Mouse (Mus musculus) adrenal gland, postnatal 4 days (tissue): ENCODE data around the gene Fosl2. TPM values are rescaled to one million over a fixed set of nuclear protein-coding genes. Genes with fewer than 3 reads are reported as not detected.
"Not testable (repeated sequence)": the region's sequence is repeated elsewhere in the genome, so short reads cannot be mapped to it uniquely, and the experiment has no call there.

Experiments used
- DNase-seq, 2 experiments: peaks; one replicate each; pipeline ENCODE4 v3.0.0; 2021 to 2022; ENCODE audit warnings: low spot score in 2 of 2, mixed read lengths in 2 of 2
- total RNA-seq, 2 experiments: library from RNA; stranded (reverse); gene quantifications; 2 replicates each; pipeline ENCODE4 v1.2.3; 2021

The Fosl2 gene
- total RNA-seq, 2 experiments from 2014 or later = 248 to 278 TPM

DNA sequence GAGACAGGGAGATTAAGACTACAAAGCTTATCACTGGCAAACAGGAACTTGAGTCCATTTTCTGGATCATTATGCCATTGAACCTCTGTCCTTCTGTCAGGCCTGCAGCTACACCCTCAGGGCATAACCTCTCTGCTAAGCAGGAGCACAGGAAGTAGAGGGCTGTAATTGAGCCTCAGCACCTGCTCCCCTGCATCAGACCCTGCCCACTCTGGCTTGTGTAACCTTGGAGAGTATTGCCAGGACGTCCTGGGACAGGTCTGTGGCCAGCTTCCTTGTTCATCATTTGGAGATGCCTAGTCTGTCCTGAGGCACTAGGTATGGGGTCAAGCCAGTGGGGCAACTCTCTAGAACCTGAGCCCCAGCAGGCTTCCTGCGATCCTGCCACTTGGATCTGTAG, 36.6 kb downstream of the Fosl2 start:
- no peak for DNase-seq

DNA sequence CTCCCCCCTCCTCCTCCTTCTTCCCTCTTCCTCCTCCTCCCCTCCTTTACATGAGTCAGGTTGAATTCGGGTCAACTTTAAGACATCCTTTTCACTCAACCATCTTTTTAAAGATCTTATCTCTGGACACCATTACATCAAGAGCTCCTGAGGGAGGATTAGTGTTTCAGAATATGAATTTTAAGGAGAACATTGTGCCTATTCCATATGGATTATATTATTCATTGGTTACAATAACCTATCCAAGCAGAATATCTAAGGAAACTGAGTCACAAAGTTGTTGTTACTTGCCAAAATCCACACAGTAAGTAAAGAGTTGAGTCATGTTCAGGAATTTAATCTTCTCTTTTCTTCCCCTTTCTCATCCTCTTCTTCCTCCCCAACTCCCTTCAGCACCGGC, 41.2 kb downstream of the Fosl2 start:
- no peak for DNase-seq

DNA sequence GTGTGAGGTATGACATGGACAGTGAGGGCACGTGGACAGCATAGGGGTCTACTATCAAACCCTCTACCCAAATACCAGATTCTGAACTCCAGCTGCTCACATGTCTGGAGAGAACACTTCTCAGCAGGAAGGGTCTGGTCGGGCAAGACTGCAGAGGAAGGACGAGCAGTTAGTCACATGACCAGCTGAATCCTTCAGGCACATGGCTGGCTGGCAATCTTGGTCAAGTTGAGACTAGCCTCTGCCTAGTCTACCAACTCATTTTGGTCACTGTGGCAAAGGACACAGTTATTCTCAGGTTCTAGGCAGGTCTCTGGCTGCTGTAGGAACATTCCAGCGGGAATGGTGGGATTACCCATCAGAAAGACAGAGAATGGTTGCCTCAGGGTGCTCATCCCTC, 42.1 kb downstream of the Fosl2 start:
- DNase-seq = no peak

DNA sequence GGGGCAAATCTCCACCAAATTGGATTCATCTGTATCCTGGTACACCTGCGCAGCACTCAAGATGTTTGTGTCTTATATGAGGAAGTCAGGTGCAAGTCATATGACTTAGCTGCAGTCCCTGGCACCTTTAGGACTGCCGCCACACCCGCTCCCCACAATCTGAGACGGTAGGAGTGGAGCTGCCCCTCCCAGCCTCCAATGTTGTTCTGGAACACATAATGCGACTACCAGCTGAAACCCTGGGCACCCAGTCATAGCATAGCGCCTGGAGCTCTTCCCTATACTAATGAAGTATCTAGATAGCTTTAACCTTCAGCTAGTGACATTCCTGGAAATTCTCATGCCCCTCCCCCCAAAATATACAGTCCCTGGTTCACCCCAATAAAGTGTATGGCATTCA, 43.1 kb downstream of the Fosl2 start:
- not testable (repeated sequence) for DNase-seq

DNA sequence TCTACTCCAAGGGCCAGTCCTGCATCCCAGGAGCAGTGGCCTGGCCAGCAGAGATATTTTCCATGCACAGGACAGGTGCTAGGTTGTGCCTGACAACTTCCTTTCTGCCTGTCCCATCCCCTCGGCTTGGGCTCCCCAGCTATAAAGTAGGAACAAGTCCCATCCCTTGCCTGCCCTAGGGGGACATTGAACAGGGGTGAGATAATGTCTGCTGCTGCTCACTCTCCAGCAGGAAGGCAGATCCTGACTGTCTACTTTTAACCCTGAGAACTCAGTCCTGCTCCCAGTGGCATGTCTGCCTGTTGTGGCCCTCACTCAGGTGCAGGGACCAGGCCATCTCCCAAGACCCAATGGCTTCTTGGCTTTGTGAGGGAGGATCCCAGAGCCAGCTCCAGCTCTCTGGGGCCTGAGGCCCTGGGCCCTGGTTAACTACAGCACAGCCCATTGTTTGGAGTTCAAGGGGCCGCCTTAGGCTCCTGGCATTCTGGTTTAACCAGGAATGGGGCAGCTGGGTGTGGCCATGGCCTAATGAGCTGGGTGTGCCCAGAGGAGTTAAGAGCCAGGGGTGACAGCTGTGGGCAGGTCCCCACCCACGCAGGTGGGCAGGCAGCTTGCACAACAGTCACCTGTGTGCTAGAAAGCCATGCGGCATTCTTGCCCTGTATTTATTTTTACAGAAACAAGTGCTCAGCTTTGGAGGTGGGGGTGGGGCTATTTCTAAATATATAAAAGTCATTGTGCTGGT, 47.5 kb downstream of the Fosl2 start:
- no peak for DNase-seq

DNA sequence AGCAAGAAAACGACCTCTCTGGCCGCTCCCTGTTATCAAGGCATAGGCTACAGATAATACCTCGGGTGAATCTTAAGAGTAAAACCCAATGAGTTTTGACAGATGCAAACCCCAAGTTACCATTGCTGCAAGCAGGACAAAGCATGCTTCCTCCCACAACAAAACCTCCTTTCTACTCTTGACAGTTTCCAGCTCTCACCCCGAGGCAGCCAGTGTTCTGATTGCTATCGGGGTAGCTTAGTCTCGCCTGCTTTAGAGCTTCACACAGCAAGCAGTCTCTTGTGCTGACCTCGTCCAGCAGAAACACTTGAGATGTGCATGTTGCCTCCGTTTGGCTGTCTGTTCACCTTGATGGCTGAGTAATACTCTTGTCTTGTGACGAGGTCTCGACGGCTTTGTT, 52.1 kb downstream of the Fosl2 start:
- no peak for DNase-seq

DNA sequence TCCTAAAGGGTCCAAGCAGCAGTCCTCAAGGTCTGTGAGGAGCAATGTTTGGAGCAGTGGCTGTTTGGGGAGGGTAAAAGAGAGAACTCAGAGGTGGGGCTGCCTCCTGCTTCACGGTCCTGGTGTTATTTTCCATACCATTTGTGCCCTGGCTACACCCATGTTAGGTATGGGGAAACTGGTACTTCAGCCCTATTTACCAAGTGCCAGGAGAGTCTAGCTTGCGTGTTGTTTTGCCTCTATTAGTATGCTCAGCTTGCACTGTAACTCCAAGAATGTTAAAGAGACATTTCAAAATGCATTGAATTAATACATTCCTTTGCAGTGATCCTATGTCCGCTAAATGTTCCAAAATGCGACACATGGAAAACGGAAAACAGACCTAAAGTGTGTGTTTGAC, 55.7 kb downstream of the Fosl2 start:
- no peak for DNase-seq

DNA sequence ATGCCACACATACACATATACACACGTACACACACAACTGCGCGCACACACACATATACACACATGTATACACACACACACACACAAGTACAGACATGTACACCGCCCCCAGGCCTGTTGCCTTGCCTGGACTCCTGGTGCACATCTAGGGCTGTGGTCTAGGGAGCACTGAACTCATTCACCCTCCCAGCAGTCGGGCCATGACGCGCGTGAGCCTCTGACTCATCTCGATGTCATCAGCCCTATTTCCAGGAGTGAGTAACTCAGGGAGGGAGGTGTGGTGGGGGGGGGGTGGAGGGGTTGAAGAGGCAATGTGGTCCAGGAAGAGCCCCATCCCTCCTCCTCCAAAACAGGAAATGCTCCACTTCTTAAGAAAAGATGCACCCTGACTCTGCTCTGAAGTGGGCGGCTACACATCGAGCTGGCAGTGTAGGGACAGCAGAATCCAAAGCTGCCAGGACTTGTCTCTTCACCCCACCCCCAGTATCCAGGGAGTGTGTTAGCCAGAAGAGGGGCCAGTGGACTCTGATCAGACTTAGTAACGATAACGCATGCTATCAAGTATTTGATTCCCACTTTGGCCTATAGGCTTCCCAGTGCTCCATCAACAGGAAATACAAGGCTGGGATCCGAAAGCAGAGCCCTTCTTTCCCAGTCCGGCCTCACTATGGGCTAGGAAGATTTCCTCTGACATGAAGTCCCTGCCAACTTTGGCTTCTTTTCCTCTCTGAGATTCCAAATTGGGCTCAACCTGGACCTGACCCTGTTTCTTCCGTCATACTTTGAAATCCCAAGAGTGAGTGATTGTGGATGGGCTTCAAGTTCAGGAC, 56.6 kb downstream of the Fosl2 start:
- DNase-seq = peak in 1 of 2 experiments; percentile 21

DNA sequence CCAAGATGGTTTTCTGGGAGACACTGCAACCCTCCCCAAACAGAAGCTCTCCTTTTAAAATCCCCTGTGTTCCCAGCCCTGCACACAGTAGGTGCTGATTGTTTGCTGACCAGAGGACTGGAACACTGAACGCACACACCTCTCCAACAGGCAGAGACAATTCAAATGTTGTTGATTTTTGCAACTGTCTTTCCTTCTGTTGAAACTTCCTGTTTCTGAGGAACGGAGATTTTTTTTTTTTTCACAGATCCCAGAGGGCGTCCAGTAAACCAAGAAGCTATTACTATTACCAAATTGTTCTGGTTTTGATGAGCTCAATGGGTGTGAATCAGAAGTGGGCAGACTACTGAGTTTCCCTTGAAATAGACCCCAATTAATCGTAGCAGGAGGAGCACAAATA, 58.6 kb downstream of the Fosl2 start:
- no peak for DNase-seq

DNA sequence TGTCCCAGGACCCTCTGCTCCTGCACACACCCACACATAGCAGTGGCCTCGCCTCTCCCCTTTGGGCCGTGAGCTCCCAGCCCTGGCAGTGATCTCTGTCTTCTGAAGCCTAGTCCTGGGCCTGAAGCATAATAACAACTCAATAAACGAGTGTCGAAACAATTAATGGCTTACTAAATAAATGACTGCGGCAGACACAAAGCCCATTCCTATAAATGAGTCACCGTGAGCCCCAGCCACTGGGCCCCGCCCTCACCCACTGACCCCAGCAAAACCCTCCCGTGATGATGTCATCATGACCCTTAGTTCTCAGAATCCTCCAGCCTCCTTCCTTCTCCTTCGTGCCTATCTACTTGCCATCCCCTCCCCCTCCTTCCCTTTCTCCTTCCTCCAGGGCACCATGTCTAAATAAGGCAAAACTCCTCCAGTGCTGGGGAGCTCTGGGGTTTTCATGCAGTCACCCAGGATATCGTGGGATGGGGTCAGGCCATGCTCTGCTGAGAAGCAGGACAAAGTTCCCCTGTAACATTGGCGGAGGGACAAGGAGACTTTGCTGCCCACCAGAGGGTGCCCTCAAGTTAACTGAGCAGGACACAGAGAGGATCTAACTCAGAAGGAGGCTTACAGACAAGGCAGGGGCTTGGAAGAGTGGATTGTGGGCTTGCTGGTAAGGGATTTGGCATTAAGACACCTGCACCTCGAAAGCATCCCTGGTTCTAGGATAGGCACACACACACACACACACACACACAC, 60.4 kb downstream of the Fosl2 start:
- no peak for DNase-seq

DNA sequence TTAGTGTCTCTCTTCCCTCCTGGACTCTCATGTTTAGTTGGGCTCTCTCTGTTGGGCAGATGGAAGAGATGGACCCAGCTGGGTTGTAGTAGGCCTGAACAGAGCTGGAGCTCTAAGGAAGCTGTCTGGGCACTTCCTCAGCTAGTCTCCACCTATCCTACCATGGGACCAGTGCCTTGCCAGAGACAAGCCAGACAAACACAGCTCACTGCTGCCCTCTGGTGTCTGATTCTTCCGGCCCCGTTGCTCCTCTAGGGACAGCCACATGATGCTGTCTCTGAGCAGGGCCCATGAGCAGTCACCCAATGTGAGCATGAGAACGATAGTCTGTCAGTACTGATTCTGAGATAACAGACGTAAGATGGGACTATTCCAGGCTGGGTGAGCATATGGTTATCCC, 62.1 kb downstream of the Fosl2 start:
- peak; percentile 87 to 88 for DNase-seq

DNA sequence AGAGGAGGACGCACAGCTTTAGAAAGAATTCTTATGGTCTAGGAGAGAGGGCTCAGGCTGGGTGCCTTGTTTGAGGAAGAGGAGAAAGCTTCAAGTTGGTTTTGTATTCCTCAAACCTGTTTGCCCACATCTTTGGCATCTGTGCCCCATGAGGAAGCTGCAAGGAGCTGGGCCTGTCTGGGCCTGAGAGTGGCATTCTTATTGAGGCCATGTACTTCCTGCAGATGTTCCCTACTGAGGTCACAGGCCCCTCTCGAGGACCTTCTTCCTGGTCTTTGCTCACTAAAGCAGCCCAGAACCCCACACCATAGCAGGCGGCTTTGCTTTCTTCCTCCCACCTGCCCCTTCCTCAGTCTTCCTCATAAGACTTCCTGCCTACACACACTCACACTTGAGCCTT, 63.5 kb downstream of the Fosl2 start:
- DNase-seq = no peak

DNA sequence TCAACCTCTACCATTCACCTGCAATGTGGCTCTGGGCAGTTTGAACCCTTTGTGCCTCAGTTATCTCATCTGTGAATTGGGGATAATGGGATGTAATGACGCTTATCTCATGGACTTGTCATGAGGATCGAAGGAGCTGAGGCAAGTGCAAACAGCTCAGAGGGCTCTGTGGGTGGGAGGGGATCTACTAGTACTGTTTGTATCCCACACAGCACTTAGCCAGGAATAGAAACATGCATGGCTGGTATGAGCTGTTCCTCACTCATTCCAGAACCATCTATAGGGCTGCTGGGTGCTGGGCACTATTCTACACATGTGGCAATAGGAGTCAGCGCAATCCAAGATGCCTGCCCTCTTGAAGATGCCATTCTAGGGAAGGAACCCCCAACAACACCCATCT, 64.0 kb downstream of the Fosl2 start:
- DNase-seq = no peak

DNA sequence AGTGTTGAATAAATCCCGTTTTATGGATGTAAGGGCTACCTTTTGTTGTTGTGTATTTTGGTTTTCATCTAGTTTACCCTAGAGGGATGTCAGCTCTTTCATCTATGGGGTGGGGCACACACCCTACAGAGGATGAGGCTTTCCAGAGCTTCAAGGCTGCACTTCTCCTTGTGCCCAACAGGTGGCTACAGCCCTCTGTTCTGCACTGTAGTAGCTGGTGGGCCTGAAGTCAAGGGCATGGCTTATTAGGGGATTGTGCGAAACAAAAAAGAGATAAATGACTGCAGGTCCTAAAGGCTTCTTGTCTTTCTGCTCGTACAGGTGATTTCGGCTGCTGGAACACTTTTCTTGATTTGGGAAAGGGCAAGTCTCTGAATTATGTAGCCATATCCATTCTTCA, 69.1 kb downstream of the Fosl2 start:
- DNase-seq = no peak

DNA sequence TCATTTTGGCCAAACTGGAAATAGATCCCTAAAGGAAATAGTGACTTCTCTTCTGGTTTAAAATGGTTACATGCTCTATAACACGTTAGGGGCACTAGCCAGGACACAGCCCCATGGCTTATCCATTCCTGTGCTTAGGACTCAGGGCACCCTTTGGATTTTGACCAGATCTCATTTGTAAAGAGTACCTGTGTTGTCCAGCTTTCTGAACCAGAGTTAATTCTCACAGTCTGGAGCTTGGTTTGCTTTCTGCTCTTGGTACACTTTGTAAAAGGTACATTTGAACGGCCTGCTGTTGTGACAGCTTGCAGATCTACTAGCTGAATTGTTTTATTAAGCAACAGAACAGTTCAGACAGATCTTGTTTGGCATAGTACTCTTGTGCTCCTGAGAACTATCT, 71.1 kb downstream of the Fosl2 start:
- no peak for DNase-seq

Other genes with a start within 250 kb of the Fosl2 start
- gene Plb1, start 96.9 kb downstream of the Fosl2 start, total RNA-seq = under 1 TPM; 0.11 to 0.96 TPM